Mouse (Mus musculus): Measurements from ENCODE around the gene Wdr47.
A peak's percentile ranks its signal among the peaks of the same experiment; 100 is the strongest.
"Not testable (repeated sequence)": the region's sequence is repeated elsewhere in the genome, so short reads cannot be mapped to it uniquely, and the experiment has no call there.

Wdr47 gene

DNA sequence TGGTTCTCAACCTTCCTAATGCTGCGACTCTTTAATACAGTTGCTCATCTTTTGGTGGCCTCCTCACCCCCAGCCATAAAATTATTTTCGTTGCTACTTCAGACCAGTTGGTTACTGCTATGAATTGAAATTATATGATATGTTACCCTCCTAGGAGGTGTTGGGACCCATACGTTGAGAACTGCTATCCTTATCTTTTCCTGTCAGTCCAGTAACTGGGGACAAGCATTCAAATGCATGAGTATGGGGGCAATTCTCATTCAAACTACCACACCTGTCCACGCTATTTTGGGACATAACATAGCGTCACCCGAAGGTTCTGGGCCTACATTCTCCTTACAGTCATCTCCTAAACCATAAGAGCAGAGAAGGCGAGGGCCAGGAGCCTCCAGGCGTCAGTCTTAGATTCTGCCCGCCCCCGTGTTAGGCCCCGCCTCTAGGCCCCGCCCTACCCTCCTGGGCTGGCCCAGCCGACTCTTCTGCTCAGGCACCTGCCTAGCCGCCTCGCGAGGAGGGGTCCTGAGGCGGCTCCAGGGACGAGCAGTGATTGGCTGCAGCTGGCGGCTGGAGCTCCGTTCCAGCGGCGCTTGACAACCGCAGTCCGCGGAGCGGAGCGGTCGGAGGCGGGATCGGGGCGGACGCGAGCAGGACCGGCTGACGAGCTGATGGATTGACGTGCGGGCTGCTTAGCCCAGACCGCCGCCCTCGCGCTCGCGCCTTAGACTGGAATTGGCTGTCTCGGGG lies at the start of gene Wdr47:
Wdr47 (plus strand) TSS at position 494 of the 744 bp plus-strand sequence.
- DNase-seq (ENCODE audit: low spot score) = peak; percentile 97

DNA sequence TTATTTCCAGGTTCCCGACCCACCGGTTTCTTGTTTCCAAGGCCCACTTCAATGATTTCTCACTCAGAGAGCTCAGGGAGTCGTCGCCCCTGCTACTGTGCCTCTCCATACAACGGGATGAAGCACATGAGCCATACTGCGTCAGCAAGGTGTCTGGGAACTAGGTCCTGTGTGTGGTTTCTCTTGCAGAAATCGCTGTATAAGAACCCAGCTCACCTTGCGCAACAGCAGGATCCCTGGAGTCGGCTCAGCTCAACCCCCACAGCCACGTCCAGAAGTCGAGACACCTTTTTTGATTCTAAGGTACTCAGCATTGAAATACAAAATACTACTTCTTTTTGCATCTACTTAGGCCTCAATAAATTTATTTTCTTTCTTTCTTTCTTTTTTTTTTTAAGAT lies 48.8 kb upstream of the Wdr47 start:
- no peak for DNase-seq (ENCODE audit: low spot score)

DNA sequence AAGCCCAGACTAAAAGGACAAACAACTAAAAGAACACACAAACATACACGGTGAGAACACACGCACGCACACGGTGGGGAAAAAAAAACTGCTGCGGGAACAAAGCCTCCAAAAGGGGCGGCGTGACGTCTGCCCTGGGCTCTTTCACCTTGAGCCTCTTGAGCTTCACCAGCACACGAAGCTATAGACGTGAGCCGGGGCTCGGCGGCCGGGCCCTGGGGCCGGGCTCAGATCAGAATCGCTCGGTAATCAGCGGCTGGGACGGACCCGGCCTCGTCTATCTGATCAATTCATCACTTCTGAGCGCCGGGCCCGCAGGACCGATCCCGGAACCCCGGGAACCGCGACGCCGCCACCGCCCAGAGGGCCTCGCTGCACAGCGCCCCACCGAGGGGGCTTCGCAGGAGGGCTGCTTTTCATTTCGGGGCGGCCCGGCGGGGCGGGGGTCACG lies 36.9 kb upstream of the Wdr47 start:
- DNase-seq (ENCODE audit: low spot score) = peak; percentile 21

DNA sequence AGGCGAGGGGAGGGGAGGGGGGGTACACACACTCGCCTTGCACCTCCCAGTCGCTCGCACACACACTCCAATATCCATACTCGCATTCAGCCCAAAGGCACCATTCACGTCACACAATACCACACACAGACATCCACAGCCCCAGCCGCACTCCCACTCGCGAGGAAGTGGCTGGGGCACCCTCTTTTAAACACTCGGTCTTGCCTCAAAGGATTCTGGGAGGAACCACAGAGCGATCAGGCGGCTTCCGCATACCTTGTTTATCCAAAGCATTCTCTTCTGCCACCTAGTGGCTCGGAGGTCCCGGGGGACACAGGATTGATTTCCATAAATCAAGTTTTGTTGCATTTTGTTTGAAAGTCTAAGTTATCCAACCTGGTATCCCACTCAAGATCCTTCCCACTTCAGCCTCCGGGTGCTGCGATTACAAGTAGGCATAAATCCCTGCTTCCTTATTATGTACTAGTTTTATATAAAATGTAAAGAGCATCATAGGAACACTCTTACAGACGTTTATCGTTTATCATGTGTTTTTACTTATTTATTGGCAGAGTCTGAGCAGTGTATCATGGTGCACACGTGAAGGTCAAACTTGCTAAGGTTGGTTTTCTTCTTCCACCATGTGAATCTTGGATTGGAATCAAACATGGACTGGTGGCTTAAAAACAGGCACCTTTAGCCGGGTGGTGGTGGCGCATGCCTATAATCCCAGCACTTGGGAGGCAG lies 36.3 kb upstream of the Wdr47 start:
- DNase-seq (ENCODE audit: low spot score) = peak; percentile 96

DNA sequence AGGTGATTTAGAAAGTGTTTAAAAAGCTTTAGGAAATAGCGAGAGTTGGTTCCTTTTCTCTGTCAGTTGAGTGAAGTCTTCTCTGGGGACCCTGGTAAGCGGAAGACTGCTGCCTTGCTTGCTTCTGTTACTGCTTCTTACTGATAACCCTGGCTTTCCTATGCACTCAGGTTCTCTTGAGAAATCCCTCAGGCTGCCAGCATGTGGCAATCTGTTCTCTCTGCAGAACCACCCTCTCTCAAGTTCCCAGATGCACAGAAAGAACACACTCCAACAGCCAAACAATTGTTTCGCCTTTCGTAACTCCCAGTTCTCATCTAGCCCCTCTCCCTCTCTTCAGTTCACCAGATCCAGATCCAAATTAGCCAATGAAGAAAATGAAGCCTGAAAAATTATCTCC lies 33.2 kb upstream of the Wdr47 start:
- no peak for DNase-seq (ENCODE audit: low spot score)

DNA sequence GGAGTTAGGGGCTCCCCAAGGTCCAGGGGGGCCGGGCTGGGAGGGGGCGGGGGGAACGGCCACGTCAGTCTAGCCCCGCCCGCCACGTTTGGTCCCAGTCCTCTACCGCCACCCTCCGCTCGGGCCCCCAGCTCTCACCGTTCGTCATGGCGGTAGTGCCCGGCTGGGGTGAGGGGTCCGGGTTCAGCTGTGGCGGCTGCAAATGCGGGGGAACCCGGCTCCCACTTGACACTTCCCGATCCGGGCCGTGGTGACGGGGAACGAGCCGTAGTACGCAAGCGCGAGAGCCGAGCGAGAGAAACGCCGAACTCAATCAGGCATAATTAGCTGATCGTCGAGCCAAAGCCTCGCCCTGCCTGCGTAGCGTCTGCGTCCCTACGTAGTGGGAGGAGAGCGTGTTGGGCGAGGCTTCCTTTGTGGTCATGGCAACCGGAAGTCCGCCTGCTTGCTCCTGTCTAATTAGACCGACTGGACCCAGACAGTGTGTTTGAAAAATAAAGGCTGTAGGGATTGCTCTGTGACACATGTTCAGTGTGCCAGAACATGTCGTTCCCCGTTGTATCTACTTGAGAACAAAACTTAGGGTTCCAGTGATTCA lies 28.8 kb upstream of the Wdr47 start, which contains the start of gene Tmem167b:
Tmem167b (minus strand) TSS at position 334 of the 598 bp plus-strand sequence.
- DNase-seq (ENCODE audit: low spot score) = peak; percentile 99

DNA sequence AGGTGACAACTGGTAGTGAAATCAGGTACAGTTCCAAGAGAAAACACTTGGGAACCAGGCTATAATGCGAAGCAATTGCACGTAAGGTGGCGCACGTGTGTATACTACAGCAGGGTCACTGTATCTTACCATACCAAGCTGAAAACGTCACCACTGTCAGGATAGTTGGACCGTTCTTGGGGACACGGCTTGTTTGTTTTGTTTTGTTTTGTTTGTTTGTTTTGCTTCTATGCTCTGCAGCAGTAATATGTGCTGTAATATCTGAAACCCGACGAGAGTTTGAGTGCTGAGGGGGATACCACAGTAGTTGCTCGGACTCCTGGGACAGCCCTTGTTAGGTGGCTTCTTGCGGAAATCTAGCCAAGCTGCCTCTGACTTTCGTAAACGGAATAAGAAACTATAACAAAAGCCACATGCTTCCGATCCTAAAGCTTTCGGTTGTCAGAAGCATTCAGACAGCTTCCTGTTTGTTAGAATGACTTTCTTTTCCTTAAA lies 28.3 kb upstream of the Wdr47 start:
- peak; percentile 26 for DNase-seq (ENCODE audit: low spot score)

DNA sequence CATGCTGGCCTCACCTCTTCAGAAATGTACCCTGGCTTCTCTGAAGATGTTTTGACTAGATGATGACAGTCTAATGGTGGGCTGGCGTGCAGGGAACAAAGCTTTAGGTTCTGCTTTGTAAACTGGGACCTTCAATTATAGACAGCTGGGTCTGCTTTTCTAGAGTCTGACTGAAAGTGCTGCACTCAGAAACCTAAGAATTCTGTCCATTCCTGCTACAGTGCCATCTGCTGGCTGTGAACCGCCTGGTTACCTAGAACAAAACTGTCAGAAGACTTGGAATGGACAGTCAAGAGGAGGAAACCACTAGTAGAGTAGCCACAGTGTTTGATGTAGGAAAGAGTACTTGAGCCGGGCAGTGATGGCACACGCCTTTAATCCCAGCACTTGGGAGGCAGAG lies 27.8 kb upstream of the Wdr47 start:
- peak; percentile 90 for DNase-seq (ENCODE audit: low spot score)

DNA sequence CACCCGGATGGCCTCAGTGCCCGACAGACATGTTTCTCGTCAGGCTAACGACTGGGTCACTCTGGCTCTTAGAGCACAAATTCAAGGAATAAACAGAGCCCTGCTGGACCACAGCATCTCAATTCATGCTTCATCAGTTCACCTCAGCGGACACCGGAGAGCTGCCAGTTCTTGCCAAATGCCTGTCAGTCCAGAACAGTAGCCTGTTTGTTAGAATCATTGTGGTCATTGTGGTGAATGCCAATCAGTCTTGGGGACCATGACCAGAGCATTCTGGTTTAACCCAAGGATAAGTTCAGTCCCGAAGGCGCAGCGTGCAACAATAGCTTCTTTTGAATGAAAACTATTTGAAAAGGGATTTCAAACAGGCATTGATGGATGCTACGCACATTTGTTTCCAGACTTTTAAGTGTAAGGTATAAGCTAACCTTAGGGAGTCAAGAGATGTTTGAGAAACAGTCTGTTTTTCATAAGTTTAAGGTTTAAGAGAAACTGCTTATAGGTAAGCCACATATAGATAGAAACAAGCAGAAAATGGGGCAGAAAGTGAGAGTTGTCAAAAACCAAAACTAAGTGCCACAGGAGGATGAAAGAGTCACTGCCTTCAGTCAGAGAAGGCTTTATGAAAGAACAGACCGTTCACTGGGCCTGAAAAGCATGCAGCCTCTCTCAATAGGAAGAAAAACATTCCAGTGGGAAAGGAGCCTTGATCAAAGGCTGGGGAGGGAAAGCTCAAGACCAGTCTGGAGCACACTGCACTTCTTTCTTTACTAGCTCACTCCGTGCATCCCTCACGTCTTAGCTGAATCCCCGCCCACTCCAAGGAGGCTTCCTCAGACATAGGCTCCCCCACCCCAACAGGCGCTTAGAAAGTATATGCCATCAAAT lies 22.8 kb upstream of the Wdr47 start:
- no peak for DNase-seq (ENCODE audit: low spot score)

DNA sequence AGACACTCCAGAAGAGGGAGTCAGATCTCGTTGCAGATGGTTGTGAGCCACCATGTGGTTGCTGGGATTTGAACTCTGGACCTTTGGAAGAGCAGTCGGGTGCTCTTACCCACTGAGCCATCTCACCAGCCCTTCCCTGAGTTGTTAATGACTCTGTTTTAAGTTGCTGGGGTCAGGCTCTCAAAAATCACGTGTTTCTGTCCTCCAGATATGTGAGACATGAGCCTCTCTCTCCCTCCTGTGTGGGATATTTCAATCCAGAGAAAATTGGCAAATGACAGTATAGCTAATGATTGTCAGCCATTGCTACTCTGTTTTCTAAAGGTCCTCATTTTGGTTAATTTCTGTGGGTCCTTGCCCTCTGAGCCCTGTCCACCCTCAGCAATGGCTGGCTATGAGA lies 21.4 kb upstream of the Wdr47 start:
- DNase-seq (ENCODE audit: low spot score) = not testable (repeated sequence)

DNA sequence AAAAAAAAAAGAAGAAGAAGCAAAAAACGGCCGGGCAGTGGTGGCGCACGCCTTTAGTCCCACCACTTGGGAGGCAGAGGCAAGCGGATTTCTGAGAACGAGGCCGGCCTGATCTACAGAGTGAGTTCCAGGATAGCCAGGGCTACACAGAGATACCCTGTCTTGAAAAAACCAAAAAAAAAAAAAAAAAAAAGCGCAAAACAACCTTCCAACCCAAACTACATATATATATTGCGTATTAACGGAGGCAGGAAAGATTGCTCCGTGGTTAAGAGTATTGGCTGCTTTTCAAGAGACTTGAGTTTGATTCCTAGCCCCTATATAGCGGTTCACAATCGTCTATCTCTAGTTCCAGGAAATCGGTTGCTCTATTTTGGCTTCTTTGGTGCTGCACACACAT lies 20.3 kb upstream of the Wdr47 start:
- DNase-seq (ENCODE audit: low spot score) = no peak

DNA sequence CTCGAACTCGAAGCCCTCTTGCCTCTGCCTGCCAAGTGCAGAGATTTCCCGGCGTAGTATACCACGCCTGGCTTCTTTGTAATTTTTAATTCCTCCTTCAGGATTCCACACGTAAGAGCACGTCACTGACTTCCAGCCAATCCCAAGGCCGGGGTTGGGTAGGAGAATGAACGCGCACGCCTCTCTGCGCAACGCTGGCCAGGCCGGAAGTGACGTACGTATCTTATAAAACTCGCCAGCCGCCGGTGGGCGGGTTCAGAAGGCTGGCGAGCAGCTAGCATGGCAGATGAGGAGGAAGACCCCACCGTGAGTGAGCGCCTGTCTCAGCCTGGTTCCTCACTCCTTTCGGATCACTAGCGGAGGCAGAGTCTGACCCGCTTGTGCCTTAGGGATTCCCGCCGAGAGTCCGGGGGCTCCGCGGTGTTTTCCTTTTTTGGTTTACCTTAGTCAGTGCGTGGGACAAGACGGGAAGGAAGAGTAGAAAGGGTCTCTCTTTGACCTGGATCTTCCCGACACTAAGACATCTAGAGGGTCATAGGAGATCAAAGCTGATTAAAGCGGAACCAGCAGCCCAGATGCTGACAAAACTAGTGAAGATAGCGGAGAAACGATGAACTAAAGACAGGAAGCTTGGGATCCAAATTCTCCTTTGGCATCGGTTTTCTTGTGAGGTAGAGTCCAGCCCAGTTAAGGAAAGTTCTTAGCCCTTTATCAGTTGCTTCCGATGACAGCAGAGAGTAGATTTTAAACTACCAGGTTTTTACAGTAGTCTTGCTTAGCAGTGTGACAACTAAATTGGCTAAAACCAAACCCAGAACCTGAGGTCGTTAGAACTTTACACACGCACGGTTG lies 19.4 kb upstream of the Wdr47 start, which contains the start of gene Taf13:
Taf13 (plus strand) TSS at position 256 of the 852 bp plus-strand sequence.
- peak; percentile 98 for DNase-seq (ENCODE audit: low spot score)

DNA sequence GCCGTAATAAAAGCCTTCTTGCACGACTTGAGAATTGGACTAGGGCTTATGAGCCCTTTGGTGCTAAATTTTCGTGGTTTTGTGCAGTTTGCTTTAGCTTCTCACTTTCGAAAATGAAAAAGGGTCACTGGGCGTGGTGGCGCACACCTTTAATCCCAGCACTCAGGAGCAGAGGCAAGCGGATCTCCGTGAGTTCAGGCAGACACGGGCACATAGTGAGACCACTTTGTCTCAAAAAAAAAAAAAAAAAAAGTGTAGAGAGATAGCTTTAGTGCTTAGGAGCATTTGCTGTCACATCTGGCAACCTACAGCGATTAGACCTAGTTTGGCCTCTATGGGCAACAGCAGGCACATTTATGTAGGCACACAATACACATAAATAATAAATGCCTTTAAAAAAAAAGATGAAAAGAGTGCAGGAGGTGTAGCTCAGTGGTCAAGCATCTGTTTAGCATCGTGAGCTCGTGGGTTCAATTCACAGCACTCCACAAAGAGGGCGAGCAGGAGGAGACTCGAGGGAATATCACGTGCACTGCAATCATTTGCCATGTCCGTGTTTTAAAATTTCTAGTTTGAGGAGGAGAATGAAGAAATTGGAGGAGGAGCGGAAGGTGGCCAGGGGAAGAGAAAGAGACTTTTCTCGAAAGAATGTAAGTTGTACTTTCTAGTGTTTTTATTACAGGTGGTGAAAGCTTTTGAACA lies 18.6 kb upstream of the Wdr47 start:
- no peak for DNase-seq (ENCODE audit: low spot score)

DNA sequence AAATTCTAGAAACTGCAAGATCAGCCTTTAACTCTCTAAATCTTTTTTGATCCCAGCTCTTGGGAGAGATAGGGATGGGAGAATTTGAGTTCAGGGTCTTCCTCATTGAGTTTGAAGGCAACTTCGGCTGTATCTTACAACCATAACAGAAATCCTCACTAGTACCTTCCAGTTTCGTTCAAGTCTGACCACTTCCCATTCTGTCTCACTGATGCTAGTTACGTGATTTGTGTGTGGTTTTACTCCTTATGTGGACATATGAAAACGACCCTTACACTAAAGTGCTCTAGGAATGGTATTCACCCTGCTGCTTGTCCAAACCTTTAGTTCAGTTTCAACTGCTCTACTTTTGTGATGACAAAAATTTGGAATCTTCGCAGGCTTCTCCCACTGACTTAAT lies 17.1 kb upstream of the Wdr47 start:
- no peak for DNase-seq (ENCODE audit: low spot score)

DNA sequence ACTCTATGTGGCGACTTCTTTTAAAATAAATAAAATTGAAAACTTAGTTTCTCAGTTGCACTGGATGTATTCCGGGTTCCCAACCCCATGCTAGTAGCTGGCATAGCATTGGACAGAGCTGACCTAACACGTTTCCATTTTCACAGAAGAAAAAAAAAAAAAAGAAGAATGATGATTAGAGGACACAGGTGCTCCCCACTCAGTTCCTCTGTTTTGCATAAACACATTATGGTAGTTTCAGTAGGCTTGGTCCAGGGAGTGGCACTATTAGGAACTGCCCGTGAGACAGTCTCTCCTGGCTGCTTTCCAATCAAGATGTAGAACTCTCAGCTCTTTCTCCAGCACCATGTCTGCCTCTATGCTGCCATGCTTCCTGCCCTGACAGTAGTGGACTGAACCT lies 6.5 kb upstream of the Wdr47 start:
- no peak for DNase-seq (ENCODE audit: low spot score)

DNA sequence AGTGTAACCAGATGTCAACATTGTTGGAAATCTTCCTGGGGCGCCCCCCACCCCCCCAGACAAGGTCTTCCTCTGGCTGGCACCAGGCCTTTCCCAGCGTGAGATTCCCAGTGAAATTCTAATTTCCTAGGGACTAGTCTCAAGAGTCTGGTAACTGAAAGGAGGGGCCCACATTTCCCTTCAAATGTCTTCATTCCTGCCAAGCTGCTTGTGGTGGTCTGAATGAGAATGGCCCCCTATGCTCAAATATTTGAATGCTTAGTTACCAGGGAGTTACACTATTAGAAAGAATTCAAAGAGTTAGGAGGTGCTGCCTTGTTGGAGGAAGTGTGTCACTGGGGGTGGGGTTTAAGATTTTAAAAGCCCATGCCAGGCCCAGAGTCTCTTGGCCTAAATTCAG lies 2.6 kb upstream of the Wdr47 start:
- DNase-seq (ENCODE audit: low spot score) = no peak

DNA sequence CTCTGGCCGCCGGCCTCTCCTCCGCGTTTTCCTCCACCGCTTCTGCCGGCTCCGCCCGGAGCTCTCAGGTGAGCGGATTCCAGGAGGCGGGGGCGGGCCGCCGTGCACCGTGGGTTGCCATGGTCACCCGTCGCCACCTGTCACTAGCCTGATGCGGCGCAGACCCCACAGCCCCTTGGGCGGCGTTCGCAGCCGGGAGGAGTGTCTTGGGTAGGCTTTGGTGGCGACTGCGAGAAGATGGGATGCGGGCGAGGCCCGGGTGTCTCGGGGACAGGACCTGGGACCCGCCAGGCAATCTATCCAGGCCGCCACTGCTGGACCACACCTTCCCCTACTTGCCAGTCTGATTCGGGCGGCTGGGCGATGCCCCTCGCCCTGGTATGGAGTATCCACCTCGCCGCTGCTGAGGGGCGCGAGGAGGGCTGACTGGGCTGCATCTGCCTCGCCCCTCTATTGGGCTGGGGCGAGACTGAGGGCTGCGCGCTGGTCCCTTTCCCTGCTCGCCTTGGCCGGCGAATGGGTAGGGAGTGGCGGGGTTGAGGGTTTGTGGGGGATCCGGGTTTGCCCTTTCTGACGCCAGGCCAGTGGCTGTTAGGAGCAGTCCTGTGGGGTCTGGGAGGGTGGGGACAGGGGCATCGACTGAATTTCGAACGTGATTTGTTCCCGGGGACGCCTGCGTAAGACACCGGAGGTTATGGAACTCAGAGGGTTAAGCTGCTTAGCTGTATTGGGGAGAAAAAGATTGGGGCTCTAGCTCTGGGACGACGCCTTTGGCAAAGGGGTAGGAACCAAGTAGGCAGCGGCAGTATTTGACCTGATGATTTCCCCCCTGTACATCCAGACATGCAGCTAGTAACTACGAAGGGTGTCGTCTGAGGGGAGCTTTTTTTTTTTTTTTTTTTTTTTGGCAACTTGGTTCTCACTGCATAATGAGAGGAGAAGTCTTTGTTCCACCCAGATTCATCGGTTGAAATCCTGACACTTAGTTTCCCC lies 747 bp downstream of the Wdr47 start:
- DNase-seq (ENCODE audit: low spot score) = no peak

DNA sequence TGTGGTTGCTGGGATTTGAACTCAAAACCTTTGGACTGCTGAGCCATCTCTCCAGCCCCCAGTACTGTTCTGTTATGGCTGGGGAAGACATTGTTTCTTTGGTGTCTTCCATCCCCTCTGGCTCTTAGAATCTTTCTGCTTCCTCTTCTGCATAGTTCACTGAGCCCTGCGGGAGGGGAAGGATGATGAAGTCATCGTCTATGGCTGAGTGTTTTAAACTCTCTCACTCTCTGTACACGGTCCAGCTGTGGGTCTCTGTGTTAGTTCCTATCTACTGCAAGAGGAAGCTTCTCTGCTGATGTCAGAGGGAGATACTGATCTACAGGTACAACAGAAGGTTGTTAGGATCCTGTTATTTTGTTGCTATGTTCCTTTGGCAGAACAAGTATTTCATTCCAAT lies 17.8 kb downstream of the Wdr47 start:
- DNase-seq (ENCODE audit: low spot score) = no peak

DNA sequence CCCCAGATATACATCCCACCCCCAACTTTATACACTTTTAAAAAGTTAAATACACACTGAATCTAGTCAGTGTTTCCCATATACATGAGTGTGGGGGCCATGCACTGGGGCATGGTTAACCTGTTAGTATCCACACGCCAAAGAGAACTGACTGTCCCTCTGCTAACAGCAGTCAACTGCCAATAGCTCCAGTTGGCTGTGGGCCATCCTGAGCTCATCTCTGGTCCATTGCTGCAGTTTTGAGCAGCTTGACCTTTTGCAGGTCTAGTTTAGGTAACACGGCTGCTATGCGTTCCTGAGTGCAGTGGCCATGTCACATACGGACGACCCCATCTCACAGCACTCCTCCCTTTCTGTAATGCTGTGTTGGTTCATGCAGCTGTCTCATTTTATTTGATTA lies 43.7 kb downstream of the Wdr47 start:
- no peak for DNase-seq (ENCODE audit: low spot score)
